Mouse (Mus musculus): ENCODE data around the gene Snx20. TPM values are rescaled to one million over a fixed set of nuclear protein-coding genes. Genes with fewer than 3 reads are reported as not detected.

The Snx20 gene
- total RNA-seq (2014; rRNA removed) = 1.5 and 1.6 TPM in 2 replicates
- 1.9 and 2.0 TPM in 2 replicates for polyA plus RNA-seq (2015; fragmentation: Nextera tagmentation; extraction: Ambion mirVana)

DNA sequence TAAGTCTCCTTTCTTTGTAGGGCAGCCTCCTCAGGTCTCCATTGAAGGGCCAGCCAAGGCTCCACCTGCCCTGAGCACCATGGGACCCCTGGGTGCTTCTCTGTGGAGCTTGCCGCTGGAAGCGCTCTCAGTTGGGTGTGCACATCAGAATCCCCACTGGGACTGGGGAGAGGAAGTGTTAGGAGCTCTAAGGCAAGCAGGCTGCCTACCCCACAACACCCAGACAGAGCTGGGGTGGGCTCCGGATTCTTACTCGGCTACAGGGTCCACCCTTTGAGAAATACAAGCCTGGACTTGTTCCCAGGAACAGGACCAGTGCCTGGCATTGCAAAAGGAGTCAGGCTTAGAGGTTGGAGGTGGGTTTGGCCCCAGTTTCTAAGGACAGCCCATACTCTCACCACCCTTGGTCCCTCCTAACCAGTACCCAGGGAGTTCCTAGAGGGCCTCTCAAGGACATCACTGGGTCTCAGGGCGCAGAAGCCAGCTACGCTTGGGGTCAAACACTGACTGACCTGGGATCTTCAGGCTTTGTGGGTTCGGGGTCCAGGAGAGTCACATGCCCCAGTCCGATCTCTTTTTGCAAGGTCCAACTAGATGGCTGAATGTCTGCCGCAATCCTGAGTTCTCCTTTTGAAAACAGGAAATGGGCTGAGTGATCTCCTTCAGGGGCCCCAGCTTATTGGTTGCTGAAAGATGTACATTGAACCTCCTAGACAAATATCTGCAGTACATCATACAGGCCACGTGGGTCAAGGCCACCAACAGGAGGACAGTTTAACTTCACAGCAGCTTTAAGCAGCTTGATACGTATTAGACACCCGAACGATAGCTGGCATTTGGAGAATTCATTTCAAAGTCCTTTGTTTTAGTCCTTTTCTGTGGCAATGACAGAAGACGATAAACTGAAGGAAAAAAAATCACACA is at the start of gene Snx20:
TSS of gene Snx20 (minus strand) at position 655 of the 924 bp plus-strand sequence.
- no peak within 1 kb of the TSS for H3K9ac ChIP-seq
- no peaks in the 10 kb centered on the region for H3K27me3 ChIP-seq (ENCODE audit: insufficient read depth, low read length)
- DNase-seq (no peak), ATAC-seq (no peak)
- H3K4me2 ChIP-seq (ENCODE audit: low read depth) = no peak within 1 kb of the TSS
- no peaks in the 10 kb centered on the region for H3K36me3 ChIP-seq (ENCODE audit: insufficient read depth)
- no peaks in the 10 kb centered on the region for H3K4me1 ChIP-seq (ENCODE audit: insufficient read depth)
- 88% methylated on average over 14 of the region's 14 CpGs for WGBS
- H3K9me3 ChIP-seq (ENCODE audit: low read length) = no peaks in the 10 kb centered on the region
- no peak for TF ChIP-seq CTCF (IDR thresholded peaks at IDR 0.05; ENCODE audit: low read depth)
- H3K4me3 ChIP-seq (ENCODE audit: low read depth, low read length) = no peak within 1 kb of the TSS
- no peak within 1 kb of the TSS for H3K27ac ChIP-seq (ENCODE audit: low read depth, low read length)

DNA sequence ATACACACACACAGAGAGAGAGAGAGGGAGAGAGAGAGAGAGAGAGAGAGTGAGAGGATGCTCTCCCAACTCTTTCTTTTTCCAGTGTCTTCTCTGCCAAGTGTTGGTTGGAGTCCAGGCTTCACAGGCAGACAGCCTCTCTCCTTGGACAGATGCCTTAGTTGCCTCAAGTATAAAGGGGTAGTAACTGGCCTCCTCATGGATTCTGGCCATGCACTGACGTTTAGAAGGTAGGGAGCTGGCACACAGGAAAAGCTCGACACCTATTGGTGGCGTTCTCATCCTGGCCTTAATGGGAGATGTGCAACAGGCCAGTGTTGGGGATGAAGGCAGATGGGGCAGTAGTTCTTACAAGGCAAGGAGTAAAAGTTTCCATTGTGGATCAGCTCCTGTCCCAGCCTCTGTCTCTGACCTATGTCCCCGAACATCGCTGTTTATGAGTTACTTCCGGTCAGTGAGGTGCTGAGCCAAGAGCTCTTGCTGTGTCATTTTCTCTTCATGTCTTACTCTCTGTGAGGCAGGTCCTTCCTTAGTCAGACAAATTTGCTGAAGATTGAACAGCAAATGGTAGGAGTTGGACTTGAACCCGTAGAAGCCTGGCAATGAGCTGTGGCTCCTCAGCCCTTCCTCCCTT is 47.8 kb upstream of the Snx20 start:
- no peak overlapping the region for H3K9ac ChIP-seq
- H3K4me1 ChIP-seq (ENCODE audit: insufficient read depth) = no peaks in the 10 kb centered on the region
- no peak overlapping the region for H3K4me2 ChIP-seq (ENCODE audit: low read depth)
- TF ChIP-seq CTCF (IDR thresholded peaks at IDR 0.05; ENCODE audit: low read depth) = no peak
- H3K9me3 ChIP-seq (ENCODE audit: low read length) = no peaks in the 10 kb centered on the region
- DNase-seq = peak; percentile 41
- H3K4me3 ChIP-seq (ENCODE audit: low read depth, low read length) = no peak overlapping the region
- no peaks in the 10 kb centered on the region for H3K27me3 ChIP-seq (ENCODE audit: insufficient read depth, low read length)
- 78% methylated on average over 7 of the region's 7 CpGs for WGBS
- no peaks in the 10 kb centered on the region for H3K36me3 ChIP-seq (ENCODE audit: insufficient read depth)
- H3K27ac ChIP-seq (ENCODE audit: low read depth, low read length) = no peak overlapping the region
- ATAC-seq = no peak

DNA sequence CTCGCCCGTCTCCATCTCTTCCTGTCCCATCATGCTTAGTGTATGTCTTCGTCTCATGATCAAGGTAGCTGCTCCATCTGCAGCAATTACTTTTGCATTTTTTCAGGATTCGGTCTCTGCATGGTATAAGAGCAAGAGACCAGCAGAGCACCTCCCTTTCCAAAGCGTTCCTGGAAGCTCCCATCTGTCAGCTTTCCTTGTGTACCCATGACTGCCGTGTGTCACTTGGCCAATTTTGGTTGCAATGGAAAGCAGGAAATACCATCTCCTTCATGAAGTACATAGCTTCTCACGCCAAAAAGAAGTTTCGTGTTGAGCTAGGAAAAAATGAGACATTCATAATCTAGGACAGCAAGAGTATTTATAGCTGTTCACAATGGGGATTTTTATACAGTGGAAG is 45.1 kb upstream of the Snx20 start:
- no peaks in the 10 kb centered on the region for H3K4me1 ChIP-seq (ENCODE audit: insufficient read depth)
- no peak overlapping the region for H3K4me3 ChIP-seq (ENCODE audit: low read depth, low read length)
- no peaks in the 10 kb centered on the region for H3K36me3 ChIP-seq (ENCODE audit: insufficient read depth)
- 80% methylated on average over 8 of the region's 8 CpGs for WGBS
- no peak overlapping the region for H3K27ac ChIP-seq (ENCODE audit: low read depth, low read length)
- H3K27me3 ChIP-seq (ENCODE audit: insufficient read depth, low read length) = no peaks in the 10 kb centered on the region
- ATAC-seq (no peak), DNase-seq (no peak)
- H3K4me2 ChIP-seq (ENCODE audit: low read depth) = no peak overlapping the region
- no peak for TF ChIP-seq CTCF (IDR thresholded peaks at IDR 0.05; ENCODE audit: low read depth)
- no peak overlapping the region for H3K9ac ChIP-seq
- no peaks in the 10 kb centered on the region for H3K9me3 ChIP-seq (ENCODE audit: low read length)

DNA sequence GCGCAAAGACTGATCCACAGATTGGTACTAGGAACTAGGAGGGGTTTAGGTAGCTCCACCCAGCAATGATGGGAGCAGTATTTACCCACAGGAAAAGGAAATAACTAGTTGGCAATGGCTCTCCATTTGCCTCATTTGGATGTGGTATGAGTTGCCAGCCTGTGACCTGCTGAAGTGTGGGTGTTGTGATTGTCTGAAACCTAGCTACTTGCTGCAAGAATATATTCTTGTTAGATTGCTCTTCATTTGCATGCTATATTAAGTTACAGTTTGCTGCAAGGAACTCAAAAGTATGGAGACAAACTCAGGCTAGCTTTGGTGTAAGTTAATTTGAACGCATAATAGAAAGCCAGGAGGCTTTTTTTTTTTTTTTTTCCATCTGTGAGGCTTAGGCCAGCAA is 44.6 kb upstream of the Snx20 start:
- no peaks in the 10 kb centered on the region for H3K4me1 ChIP-seq (ENCODE audit: insufficient read depth)

DNA sequence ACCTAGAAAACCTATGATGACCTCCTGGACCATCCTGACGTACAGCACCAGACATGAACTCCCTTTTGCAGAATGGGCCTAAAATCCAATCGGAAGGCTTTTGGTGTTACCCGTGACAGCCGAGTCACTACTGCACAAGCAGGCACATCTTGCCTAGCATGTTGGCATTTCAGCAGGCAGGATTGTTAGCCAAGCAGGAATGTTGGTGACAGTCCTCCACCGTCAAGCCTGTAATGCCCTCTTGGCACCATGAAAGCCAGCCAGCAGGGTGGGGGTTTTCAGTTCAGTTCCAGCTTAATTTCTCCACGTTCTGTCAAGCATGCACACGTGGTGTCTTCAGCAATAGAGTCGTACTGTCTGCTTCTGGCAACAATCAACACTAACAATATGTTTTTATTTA is 41.1 kb upstream of the Snx20 start:
- DNase-seq (no peak), ATAC-seq (peak; percentile 20; the same call in 1 of the 2 replicates)
- 55% methylated on average over 8 of the region's 8 CpGs for WGBS
- Histone ChIP-seq H3K4me1 (ENCODE audit: insufficient read depth) (no peaks in the 10 kb centered on the region), H3K4me2 (ENCODE audit: low read depth) (no peak overlapping the region), H3K27me3 (ENCODE audit: insufficient read depth, low read length) (no peaks in the 10 kb centered on the region), H3K27ac (ENCODE audit: low read depth, low read length) (no peak overlapping the region), H3K4me3 (ENCODE audit: low read depth, low read length) (no peak overlapping the region), H3K36me3 (ENCODE audit: insufficient read depth) (no peaks in the 10 kb centered on the region), H3K9ac (no peak overlapping the region), H3K9me3 (ENCODE audit: low read length) (no peaks in the 10 kb centered on the region)
- no peak for TF ChIP-seq CTCF (IDR thresholded peaks at IDR 0.05; ENCODE audit: low read depth)

More for the DNA sequence above, 44.6 kb upstream of the Snx20 start:
- H3K9me3 ChIP-seq (ENCODE audit: low read length) = no peaks in the 10 kb centered on the region
- no peaks in the 10 kb centered on the region for H3K27me3 ChIP-seq (ENCODE audit: insufficient read depth, low read length)
- 86% methylated on average over 2 of the region's 2 CpGs for WGBS
- H3K4me3 ChIP-seq (ENCODE audit: low read depth, low read length) = no peak overlapping the region
- no peak for TF ChIP-seq CTCF (IDR thresholded peaks at IDR 0.05; ENCODE audit: low read depth)
- ATAC-seq (no peak), DNase-seq (no peak)
- no peak overlapping the region for H3K4me2 ChIP-seq (ENCODE audit: low read depth)
- H3K36me3 ChIP-seq (ENCODE audit: insufficient read depth) = no peaks in the 10 kb centered on the region
- H3K9ac ChIP-seq = no peak overlapping the region
- no peak overlapping the region for H3K27ac ChIP-seq (ENCODE audit: low read depth, low read length)

DNA sequence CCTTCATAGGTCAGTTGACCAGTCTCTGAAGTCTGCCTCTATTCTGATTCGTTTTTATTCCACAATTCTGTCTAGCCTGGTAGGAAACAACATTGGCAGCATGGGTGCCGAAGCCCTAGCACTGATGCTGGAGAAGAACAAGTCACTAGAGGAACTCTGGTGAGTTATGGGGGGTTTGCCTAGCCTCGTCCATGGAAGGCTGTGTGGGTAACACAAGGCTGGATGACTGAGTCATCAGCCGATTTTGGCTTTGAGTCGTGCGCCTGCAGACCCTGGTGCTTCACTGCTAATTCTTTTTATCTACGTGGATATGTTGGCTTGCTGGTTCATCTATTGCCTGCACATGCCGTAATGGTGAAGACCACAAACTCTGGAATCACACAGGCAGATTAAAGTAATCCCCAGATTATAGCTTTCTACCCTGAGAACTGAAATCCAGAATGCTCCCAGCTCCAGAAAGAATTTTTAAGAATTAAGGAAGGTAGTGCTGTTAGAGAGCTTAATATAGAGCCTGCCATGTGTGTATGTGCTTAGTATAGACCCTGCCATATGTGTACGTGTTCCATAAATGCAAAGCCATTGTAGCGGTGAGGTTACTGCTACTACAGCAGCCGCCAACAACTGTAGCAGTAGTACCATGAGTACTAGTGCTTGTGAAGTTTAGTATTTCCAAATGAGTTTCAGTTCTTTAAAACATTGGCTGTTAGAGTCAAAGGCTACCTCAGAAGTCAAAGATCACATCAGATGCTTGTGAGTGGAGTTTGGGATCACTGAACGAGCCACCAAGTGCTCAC is 39.6 kb upstream of the Snx20 start:
- Histone ChIP-seq H3K27ac (ENCODE audit: low read depth, low read length) (no peak overlapping the region), H3K4me1 (ENCODE audit: insufficient read depth) (0 out of 2 replicates have a peak, but pooled peaks cover 5% of the 10 kb centered on the region), H3K4me2 (ENCODE audit: low read depth) (no peak overlapping the region), H3K27me3 (ENCODE audit: insufficient read depth, low read length) (no peaks in the 10 kb centered on the region), H3K4me3 (ENCODE audit: low read depth, low read length) (no peak overlapping the region), H3K36me3 (ENCODE audit: insufficient read depth) (no peaks in the 10 kb centered on the region), H3K9me3 (ENCODE audit: low read length) (no peaks in the 10 kb centered on the region), H3K9ac (no peak overlapping the region)
- TF ChIP-seq CTCF (IDR thresholded peaks at IDR 0.05; ENCODE audit: low read depth) = no peak
- ATAC-seq = no peak
- no peak for DNase-seq
- WGBS = 88% methylated on average over 12 of the region's 12 CpGs
